Mouse (Mus musculus) MN1 (cell line): ENCODE measurements around the gene Glis3.

Experiments
- DNase-seq: peaks from one replicate; pipeline ENCODE4 v3.0.0-alpha.2; 2016; ENCODE audit warnings: low spot score

The Glis3 gene

DNA sequence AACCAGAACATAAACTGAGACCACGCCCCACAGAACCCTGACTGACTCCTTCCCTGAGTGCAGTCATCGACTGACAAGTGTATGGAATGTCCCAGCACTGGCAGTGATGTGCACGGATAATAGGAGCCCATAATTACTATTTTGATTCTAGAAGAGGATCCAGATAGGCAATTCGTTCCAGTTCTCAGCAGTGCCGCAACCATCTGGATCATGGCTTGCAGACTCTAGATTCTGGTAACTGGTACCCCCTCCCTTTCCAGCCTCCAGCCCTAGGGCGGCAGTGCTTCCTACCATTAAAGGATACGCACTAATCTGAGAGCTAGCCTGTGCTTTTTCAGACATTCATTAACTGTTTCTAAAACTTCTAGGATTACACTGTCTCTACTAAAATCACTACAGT lies 24.7 kb downstream of the Glis3 start:
- DNase-seq, result no peak

DNA sequence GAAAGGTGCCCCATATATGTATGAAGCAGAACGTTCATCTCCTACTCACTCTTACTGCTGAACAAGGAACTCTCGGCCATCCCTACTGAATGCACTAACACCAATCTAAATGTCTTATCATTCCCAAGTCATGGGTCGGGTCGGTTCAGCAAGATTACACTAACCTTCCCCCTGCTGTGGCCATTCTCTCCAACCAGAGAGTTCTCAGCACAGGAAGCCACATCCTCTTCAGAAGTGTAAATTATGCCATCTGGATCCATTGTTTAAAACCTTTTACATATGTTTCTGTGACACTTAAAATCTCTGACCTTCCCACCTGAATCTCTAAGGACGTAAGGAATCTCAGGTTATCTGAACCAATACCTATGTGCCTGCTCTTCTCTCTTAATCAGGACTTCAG lies 29.0 kb downstream of the Glis3 start:
- DNase-seq, result no peak

DNA sequence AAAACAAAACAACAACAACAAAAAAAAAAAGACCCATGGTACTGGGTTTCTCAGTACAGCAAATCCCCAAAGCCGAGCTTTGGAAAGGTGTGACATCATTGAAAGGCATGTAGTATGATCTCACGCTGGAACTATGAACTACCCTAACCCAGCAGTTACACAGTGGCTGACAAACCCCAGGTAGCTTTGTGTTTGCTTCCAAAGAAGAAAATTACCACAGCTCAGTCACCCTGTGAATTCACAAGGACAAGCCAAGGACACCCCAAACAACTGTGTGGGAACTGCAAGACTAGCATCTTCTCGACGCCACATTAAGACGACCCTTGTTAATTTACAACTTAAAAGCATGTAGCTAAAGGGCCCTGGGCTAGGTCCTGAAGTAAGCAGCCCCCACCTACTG lies 30.4 kb downstream of the Glis3 start:
- no peak for DNase-seq

DNA sequence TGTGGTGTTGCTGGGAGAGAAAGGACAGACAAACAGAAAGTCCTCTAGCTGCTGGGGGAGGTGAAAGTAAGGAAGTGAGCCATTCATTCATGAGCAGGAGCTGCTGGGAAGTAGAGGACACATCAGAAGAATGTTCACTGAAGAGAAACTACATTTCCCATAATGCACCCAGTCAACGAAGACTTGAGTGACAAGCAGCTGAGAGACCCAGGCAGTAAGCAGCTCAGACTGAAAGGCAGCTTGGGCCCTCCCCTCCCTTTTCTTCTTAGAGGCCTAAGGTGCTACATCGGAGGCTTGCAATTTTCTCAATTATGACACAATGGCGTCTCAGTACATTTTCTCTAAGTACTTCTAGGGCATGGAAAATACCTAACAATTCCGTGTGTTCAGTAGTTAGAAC lies 31.0 kb downstream of the Glis3 start:
- DNase-seq, result no peak

DNA sequence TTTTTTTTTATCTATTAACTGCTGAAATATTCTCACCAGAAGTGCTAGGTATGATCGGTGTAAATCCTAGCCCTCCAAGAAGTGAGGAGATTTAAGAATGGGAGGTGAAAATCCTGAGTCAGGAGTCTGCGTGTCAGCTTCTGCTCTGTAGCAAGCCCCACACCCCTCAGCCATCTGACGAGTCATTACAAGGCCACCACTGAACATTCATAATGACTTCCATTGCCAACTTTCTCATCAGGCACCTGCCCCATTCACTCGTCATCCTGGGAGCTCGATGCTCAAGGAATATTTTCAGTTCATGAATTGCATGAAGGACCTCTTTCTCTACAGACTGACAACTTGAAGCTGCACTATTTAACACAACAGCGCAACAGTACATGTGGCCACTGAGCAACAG lies 32.5 kb downstream of the Glis3 start:
- DNase-seq, result no peak

DNA sequence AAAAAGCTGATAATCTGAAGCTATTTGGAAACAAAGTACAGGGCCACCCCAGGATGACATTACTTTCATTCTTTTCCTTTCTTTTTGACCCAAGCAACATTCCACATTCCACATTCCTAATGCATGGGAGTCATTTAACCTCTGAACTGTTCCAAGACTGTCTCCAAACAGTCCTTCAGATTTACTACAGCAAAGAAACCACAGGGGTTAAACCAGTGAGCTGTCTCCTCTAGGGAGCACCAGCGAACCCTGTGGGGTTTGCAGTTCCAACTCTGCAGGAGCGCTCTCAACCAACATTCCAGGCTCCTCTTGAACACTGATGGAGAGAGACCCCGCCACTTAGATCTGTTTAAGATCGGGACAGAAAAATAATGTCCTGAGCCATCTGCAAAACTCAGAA lies 33.6 kb downstream of the Glis3 start:
- DNase-seq, result no peak

DNA sequence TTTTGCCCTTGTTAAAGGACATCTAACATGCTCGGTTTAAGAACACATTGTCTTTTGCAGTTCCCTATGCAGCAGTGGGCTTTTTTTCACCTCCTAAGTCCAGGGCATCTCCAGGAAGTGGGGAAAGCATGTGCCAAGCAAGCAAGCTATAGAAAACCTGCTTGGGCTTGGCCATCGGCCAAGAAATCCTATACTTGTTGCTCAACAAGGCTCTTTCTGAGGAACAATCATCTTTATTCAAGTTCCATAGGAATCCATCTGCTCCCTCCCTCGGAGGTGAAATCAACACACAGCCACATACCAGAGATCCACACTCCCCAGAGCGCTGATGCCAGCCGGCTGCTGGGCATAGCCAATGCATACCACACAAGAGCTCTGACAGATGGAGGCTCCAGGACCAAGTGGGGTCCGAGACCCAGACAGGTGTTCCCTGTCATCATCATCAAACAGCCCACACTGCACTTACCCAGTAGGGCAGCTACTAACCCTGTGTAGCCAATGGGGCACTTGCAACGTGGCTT lies 39.0 kb downstream of the Glis3 start:
- no peak for DNase-seq

DNA sequence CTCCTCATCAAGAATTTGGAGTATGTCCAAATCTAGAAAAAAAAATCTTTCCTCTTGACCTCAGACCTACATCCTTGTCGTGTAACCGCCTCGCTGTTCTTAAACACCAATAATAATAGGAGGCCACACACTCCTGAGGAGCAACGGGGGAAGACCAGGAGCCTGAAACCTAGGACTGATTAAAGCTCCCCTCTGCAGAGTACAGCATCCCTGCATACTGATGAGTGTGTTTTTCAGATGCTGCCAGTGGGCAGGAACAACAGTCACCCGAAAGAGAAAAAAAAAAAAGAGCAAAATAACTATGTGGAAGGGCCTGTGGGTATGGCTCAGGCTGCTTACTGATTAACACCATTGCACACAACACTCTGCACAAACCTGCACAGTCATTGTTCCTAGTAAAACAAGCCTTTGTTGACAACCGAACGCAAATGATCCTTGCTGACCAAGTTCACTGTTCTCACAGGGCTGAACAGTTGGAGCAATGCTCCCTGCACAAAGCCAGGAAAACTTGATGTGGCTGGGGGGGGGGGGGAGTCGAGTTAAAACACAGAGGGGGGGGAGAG lies 43.8 kb downstream of the Glis3 start:
- DNase-seq, result no peak

DNA sequence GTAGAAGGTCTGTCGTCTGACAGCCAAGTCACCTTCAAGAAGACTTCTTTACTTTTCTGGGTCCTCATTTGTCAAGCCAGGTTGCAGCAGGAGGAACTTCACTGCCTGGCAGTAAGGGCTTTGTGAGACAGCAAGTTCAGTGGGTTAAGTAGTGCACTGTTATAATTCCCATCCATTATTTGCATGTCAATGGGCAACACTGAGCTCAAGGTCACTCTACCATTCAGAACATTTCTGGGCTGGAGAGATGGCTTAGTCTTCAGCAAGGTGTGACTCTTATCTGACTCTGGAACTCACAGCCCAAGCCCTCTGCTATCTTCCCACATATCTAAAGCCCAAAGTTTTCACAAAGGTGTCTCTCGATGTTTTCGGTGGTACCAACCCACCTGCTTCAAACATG lies 44.9 kb downstream of the Glis3 start:
- DNase-seq, result no peak

DNA sequence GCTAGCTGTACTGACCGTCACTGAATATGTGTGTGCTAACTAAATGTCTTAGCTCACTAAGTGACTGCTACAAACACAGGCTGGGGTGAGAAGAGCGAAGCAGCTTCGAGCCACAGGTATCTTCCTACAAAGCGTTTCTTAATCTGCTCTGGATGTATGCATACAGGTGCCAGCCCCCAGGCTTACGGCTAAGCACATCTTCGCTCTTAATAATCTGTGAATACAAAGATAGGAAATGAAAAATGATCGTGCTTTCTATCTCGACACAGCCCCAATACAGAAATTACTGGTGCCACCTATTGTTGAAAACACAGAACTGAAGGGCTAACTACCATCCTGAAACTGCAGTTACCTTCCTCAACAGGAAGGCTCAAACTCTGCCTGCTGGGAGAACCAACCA lies 51.5 kb downstream of the Glis3 start:
- DNase-seq, result no peak

DNA sequence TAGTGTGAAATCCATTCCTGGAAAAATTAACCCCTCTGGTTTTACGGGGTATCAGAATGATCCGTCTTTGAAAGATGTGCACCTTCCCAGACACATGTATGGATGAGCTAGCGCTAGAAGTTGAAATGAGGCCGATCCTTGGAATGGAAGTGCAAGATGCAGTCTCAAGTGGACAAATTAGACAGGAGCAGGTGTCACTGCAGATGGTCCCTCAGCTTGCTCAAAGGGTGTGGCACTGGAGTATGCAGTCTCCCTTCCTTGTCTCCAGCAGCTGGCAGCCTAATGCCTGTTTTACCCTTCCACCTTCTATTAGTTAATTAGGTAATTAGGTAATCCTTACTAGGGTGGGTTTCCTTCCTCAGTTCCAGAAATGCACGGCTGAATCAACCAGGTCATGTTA lies 53.7 kb downstream of the Glis3 start:
- DNase-seq, result no peak

DNA sequence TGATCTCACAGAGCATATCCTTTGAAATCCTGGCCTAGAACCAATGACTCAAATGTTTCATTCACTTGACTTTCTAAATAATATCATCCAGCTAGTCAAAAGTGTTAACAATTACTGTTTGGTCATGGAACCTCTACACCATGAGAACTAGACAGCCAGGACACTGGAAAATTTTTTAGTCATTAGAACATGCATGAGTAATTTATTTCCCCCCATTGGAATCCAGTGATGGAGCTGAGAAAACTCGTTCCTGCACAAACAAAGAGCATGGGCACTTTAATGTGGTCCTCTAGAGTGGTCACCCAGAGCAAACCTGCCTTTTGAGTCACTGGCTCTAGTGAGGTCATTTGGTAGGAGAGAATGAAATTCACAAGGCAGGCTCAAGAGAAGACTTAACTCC lies 55.3 kb downstream of the Glis3 start:
- DNase-seq, result no peak

DNA sequence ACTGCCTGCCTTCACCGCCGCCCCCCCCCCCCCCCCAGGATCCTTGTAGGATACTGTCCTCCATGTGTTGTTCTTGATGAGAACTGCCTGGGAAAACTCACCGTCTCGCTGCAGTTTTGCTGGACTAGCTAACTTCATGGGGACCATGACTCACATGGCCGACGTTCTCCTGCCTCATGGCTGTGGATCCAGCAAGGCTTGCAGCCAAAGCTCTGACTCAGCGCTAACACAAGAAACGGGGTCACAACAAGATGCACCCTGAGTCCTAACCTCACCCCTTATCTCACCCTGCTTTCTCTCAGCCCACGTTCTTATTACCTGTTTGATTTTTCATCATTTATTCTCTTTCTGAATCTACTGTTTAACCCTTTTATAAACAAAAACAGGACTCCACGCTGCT lies 56.2 kb downstream of the Glis3 start:
- DNase-seq, result no peak

DNA sequence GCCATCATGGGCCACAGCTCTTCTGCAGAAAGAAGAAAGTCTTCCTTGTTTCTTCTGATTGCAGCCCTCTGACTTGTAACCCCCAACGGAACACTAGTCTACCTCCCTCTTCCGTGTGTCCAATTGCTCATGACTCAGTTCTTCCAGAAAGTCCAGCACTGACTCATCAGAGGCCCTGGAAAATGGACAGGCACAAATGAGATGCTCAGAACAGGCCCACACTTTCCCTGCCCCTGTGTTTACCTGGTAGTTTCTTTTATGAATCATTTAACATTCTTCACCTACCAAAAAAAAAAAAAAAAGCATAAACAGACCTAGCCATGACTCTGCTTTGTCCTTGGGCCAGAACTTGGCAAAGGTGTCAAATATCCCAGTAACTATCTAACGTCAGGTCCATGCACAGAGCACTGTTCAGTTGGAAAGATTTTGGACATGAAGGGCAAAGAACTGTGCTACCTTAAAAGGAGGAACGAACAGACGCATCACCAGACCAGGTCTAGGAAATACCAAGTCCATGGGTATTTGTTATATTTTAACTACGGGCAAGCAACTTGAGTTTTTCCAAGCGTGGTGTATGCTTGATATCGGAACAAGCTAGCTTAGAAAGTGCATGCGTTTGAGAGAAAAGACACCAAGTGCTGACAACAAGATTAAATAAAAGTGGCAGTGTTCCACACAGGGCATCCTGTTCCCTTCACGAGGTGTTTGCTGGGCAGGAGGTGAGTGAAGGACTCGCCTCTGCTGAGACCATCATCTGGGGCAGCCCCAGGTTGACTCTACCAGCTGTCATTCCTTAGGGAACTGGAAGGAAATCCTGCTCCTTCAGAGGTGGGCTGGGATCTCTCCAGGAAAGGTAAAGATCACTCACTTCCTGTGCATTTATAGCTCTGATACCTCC lies 58.0 kb downstream of the Glis3 start:
- DNase-seq, result no peak

DNA sequence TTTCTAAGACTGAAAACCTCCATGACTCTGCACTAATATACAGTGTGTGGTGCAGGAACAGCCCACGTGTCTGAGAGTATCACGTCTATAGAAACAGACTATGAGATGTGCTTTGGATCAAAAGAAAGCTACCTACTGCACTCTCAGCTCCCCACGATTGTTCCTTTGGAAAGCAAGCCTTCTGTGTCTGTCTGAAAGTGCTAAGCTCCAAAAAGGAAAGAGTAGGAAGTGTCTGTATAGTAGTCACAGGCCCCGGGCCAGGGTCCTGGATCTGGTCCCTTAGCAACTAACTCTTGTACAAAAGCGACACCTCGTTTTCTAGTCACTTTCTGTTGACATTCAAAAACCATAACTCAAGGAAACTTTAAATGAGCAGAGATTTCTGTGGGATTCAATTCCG lies 62.1 kb downstream of the Glis3 start:
- no peak for DNase-seq

DNA sequence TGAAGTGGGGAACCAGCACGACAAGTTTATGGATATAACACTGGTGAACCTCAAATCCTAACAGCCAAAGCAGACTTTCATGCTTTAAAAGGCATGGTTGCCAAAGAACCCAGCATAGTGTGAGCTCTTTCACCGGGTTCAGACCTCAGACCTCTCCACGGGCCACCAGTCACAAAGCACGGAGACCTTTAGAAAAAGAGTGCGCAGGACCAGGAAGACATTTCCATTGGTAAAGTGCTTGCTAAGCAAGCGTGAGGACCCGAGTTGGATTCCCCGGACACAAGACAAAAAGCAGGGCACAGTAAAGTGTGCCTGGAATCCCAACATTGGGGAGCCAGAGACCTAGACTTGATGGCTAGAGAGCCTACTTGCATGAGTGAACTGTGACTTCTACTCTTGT lies 62.7 kb downstream of the Glis3 start:
- DNase-seq, result no peak

DNA sequence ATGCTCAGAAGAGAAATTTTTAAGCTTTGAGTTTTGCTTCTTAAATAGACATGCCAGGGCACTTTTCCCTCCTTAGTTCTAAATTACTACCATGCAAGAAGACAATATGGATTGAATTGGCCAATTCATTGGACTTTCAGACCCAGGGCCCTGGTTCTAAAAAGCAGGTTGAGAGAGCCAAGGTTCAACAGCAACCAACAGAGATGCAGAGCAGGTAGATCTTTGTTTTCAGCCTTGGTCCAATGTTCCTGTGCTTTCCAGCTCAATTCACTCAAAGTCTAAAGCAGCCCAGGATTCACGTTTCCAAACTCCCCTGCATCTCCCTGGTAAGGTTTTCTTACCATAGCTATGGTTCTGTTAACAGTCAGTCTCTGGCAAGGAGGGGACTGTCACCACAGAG lies 63.4 kb downstream of the Glis3 start:
- no peak for DNase-seq

DNA sequence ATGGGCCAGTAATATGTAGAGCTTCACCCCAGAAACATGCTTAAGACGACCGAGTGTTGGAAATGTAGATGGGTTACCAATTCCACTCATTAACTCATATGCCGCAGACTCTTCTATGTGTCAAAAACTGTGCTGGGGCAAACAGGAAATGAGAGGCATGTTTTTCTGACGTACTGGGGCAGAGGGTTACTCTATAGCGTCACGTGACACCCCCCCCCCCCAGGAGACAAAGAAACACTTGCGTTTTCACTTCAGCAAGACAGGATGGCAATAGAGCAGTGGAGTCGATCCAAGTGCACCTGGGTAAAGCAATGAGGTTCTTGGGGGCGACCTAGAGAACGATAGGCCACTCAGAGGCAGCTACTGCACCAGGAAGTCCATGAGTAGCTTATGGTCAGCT lies 67.6 kb downstream of the Glis3 start:
- no peak for DNase-seq

DNA sequence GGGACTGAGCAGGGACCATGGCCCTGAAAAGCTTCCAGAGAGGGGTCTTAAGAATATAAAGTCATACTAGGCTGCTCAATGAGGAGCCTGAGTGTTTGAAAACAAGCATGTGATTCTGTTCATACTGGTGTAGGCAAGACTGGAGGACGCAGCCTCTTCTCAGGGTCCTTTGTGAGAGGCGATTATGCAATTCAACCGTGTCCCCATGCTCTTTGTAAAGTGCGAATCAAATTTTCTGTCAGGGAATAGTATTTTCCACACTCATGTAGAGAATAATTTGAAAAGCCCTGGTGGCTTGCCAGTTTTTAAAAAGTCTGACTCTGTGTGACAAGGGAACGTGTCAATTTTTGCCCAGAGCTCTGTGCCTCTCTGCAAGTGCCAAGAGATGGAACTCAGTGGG lies 71.1 kb downstream of the Glis3 start:
- DNase-seq, result no peak

DNA sequence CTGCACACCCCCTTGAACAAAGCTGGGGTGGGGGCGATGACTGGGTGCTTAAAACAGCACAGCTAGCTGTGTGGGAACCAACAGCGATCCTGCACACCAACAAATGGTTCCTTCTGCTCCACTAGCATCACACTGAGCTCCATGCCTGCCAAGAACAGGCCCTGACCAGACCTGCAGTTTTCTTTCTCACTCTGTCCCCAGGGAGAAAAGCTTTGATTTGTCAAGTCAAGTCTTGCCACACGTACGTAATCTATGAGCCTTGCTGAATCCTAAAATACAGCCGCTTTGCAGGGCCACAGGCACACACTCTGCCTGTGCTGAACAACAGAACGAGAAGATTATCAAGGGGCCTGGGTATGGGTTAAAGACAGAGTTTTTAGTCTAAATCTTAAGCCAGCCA lies 71.6 kb downstream of the Glis3 start:
- DNase-seq, result no peak

DNA sequence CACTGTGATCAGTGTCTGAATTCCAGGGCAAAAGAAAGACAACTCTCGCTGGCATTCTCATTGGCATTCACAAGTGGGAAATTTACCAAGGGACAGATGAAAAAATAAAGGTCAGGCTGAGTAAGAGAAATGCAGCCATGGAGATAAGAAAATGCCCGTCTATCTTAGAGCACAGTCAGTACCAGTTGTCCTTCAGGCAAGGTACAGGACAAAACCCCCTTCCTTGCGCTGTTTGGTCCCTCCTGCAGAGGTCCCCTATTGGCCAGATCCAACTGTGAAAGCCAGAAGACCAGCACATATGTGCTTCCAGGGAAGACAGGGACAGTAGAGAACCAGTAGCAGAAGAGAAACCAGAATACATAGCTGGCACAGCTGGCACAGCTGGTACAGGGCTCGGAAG lies 79.0 kb downstream of the Glis3 start:
- DNase-seq, result no peak

DNA sequence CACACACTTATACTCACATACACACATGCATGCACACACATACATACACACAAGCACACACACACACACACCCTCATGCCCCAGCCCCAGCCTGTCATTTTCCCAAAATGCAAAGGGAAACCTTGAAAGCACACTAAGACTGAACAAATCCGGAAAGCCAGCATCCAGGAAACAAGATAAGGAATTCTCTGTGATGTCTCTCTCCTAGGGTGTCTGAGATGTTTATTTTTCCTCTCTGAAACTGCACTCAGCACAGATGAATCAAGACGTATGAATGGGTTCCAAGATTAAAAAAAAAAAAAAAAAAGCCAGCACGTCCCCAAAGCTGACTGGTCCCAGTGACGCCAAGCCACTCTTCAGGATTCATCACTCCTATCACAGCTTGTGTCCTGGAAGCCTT lies 85.7 kb downstream of the Glis3 start:
- no peak for DNase-seq

DNA sequence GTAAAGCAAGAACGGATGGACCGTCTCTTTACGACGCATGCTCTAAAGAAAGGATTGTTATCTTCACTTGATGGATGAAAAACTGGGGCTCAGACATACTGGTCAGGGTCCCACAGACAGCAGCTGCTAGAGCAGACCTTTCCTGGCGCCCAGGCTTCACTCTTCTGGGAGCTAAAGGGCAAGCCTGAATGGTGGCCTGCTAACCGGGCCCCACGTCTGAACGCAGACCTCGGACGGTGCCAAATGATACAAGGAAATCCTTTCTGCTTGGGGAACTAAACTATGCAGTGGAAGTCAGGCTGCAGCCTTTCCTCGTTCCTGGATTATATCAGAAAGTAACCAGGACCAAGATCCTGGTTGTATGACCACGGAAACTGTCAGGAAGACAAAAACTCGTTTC lies 86.9 kb downstream of the Glis3 start:
- DNase-seq, result no peak
